Mouse (Mus musculus): ENCODE results near the gene Nt5c2.

- TF ChIP-seq CTCF (IDR thresholded peaks at IDR 0.05; ENCODE audit: extremely low read depth, insufficient read depth, insufficient read length, insufficient replicate concordance) = no peak
- TF ChIP-seq POLR2A (IDR thresholded peaks at IDR 0.05; ENCODE audit: low read depth, low read length) = no peak
These were observed 168.9 kb downstream of the Nt5c2 start for GRCm38 (mm10) chr19:46846056-46846455.

Data from spleen, adult 2 months (tissue).